Mouse (Mus musculus) ES-E14 (cell line): Measurements from ENCODE around the gene Eif2b1. TPM values are rescaled to one million over a fixed set of nuclear protein-coding genes. Genes with fewer than 3 reads are reported as not detected.

Source experiments
- DNase-seq: peaks from one replicate; pipeline ENCODE4 v3.0.0-alpha.2; 2013; ENCODE audit warnings: low read depth, low spot score
- H3K27ac ChIP-seq: 2 replicates; pipeline ENCODE4 v1.5.1; 2012; ENCODE audit warnings: low read depth, mild to moderate bottlenecking, low read length, moderate library complexity, mixed read lengths; ENCODE audit not compliant: poor library complexity, insufficient read depth, severe bottlenecking
- H3K36me3 ChIP-seq: 2 replicates; pipeline ENCODE4 v1.6.1; 2012; ENCODE audit warnings: mild to moderate bottlenecking, low read length, moderate library complexity, mixed read lengths; ENCODE audit not compliant: control insufficient read depth, poor library complexity, insufficient read depth, severe bottlenecking
- H3K4me1 ChIP-seq, 2 experiments: fragments of 150-350 bp in 1 of 2; sonication (generic) in 1 of 2; 2 replicates each; pipeline ENCODE4 v1.6.1; 2012; ENCODE audit warnings: low read length in 2 of 2, mild to moderate bottlenecking in 1 of 2, mixed read lengths in 1 of 2; ENCODE audit not compliant: control insufficient read depth in 2 of 2, insufficient read depth in 2 of 2, poor library complexity in 1 of 2
- H3K4me3 ChIP-seq, 2 experiments: fragments of 150-350 bp in 1 of 2; sonication (generic) in 1 of 2; 2 replicates each; pipeline ENCODE4 v1.5.1; 2012; ENCODE audit warnings: low read length in 2 of 2, low read depth in 1 of 2, mild to moderate bottlenecking in 1 of 2, mixed read lengths in 1 of 2; ENCODE audit not compliant: insufficient read depth in 1 of 2, poor library complexity in 1 of 2, severe bottlenecking in 1 of 2
- H3K9ac ChIP-seq: 2 replicates; pipeline ENCODE4 v1.6.1; 2012; ENCODE audit warnings: low read depth, mild to moderate bottlenecking, low read length, mixed read lengths; ENCODE audit not compliant: poor library complexity, insufficient read depth, severe bottlenecking
- H3K9me3 ChIP-seq: fragments of 150-350 bp; sonication (generic); 2 replicates; pipeline ENCODE4 v1.6.1; 2012; ENCODE audit warnings: low read depth, mild to moderate bottlenecking, low read length; ENCODE audit not compliant: control insufficient read depth, insufficient read depth
- CHD2 ChIP-seq: IDR thresholded peaks from 2 replicates; pipeline ENCODE4 v1.6.1; 2014; ENCODE audit warnings: mild to moderate bottlenecking, low read depth, low read length, inconsistent platforms
- HCFC1 ChIP-seq: IDR thresholded peaks from 2 replicates; pipeline ENCODE4 v1.6.1; 2012; ENCODE audit warnings: low read length, inconsistent platforms, borderline replicate concordance; ENCODE audit not compliant: insufficient read depth
- MAFK ChIP-seq: IDR thresholded peaks from 2 replicates; pipeline ENCODE4 v1.6.1; 2014; ENCODE audit warnings: mild to moderate bottlenecking, low read depth, low read length, inconsistent platforms; ENCODE audit not compliant: insufficient read depth
- ZC3H11A ChIP-seq: IDR thresholded peaks from 2 replicates; pipeline ENCODE4 v1.6.1; 2012; ENCODE audit warnings: low read depth, mild to moderate bottlenecking, inconsistent platforms, low read length, borderline replicate concordance
- ZNF384 ChIP-seq: IDR thresholded peaks from 2 replicates; pipeline ENCODE4 v1.6.1; 2012; ENCODE audit warnings: low read depth, low read length, inconsistent platforms
- in situ Hi-C, 2 experiments: fragments of 600-800 bp; cut with MboI; formaldehyde crosslinking; loops; one replicate each; pipeline ENCODE4 v1.15.1; 2025; ENCODE audit warnings: low sequenced_read_pairs in 2 of 2, inconsistent platforms in 1 of 2; ENCODE audit not compliant: unreplicated experiment in 2 of 2
- total RNA-seq: library from RNA; depleted of rRNA; stranded (reverse); fragments of 300-350 nt; gene quantifications from 2 replicates; pipeline ENCODE4 v1.2.3, GENCODE M21; 2012; rRNA removed

Eif2b1 gene
- total RNA-seq, 1 experiment, result 60.4 TPM

DNA sequence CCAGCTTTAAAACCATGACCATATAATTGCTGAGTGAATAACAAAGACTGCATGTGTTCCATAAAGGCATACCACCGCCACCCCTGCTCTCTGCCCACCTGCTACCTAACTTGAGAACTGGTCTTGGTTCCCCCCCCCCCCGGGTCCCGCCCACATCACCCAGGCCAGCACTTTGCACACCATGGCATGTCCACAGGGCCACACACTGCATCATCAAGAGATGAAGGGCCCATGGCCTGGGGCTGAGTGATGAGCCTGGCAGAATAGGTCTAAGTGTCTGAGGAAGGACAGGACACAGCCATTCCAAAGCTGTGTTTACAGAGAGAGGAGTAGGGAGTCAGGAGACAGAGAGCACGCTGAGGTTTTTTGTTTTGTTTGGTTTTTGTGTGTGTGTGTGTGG, 50.6 kb downstream of the Eif2b1 start:
- Histone ChIP-seq H3K9me3 (no peaks in the 10 kb centered on the region), H3K4me3 (no peak overlapping the region), H3K27ac (no peak overlapping the region), H3K9ac (no peak overlapping the region), H3K4me1 (peaks cover 4 to 11% of the 10 kb centered on the region in 2 experiments; a peak in 3 of 4 replicates), H3K36me3 (no peaks in the 10 kb centered on the region)
- no peak for DNase-seq
- TF ChIP-seq ZNF384 (no peak), CHD2 (no peak), MAFK (no peak), HCFC1 (no peak), ZC3H11A (no peak)
- in situ Hi-C loops, result no loop called here

DNA sequence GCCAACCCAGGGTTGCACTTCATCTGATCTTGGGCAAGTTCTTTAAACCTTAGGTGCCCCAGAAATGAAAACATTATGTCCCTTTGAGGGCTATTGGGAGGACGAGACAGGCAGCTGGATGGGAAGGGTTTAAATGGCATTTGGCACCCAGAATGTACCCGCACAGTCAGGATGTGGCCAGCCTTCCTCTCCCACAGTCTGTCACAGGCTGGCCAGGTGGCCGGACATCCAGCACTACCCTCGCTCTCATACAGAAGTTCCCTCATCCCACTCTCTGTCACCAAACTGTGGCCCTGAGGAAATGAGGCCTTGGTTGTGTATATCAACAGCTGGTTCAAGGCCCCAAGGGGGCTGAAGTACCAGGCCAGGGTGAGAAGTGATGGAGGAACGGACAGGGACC, 54.0 kb downstream of the Eif2b1 start:
- TF ChIP-seq HCFC1 (no peak), MAFK (no peak), CHD2 (no peak), ZNF384 (no peak), ZC3H11A (no peak)
- no peak for DNase-seq
- peaks cover 4 to 9% of the 10 kb centered on the region in 2 experiments; a peak in 3 of 4 replicates for H3K4me1 ChIP-seq
- H3K9me3 ChIP-seq, result no peaks in the 10 kb centered on the region
- no peak overlapping the region for H3K4me3 ChIP-seq
- H3K36me3 ChIP-seq, result peaks cover 4% of the 10 kb centered on the region; the same call in 1 of the 2 replicates
- H3K27ac ChIP-seq, result no peak overlapping the region
- in situ Hi-C loops, result no loop called here
- no peak overlapping the region for H3K9ac ChIP-seq

DNA sequence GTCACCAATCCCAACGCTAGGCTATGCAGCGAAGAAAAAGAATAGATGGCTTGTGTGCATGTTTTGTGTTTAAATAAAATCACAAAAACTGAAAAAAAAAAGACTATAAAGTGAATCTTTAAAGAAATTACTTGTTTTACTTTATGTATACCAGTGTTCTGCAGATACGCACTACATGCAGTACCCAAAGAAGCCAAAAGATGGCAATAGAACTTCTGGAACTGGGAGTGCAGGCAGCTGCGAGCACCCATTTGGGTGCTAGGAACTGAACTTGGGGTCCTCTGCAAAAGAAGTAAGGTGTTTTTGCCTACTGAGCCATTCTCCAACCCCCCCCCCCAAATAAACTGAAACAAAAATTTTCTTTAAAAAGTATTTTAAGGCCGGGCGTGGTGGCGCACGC, 55.9 kb downstream of the Eif2b1 start:
- in situ Hi-C loops, result no loop called here
- no peak overlapping the region for H3K4me3 ChIP-seq
- H3K27ac ChIP-seq, result no peak overlapping the region
- H3K9me3 ChIP-seq, result no peaks in the 10 kb centered on the region
- no peak overlapping the region for H3K9ac ChIP-seq
- peaks cover 0 to under 1% of the 10 kb centered on the region in 2 experiments; a peak in 1 of 4 replicates for H3K4me1 ChIP-seq
- peaks cover 4% of the 10 kb centered on the region; the same call in 1 of the 2 replicates for H3K36me3 ChIP-seq
- TF ChIP-seq CHD2 (no peak), HCFC1 (no peak), MAFK (no peak), ZC3H11A (no peak), ZNF384 (no peak)
- DNase-seq, result no peak

DNA sequence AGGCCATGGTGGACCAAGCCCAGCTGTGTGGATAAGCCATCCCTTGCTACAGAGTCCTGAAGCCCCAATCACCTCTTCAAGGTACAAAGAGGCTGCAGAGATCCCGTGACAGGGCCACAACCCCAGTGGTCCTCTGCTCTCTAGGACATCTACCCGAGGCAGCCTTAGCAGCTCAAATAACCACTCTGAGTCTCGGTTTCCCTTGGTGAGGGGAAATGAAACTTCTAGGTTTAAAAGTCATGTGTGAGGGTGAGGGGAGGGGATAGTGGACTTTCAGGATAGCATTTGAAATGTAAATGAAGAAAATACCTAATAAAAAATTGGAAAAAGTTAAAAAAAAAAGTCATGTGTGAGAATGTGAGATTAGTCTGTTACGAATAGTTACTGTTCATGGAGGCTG, 57.3 kb downstream of the Eif2b1 start:
- peaks cover 4% of the 10 kb centered on the region; the same call in 1 of the 2 replicates for H3K36me3 ChIP-seq
- no peak for TF ChIP-seq ZC3H11A
- TF ChIP-seq HCFC1, result no peak
- in situ Hi-C loops, result no loop called here

More for the DNA sequence above, 57.3 kb downstream of the Eif2b1 start:
- Histone ChIP-seq H3K9ac (no peak overlapping the region), H3K4me1 (no peaks in the 10 kb centered on the region), H3K27ac (no peak overlapping the region), H3K4me3 (no peak overlapping the region), H3K9me3 (no peaks in the 10 kb centered on the region)
- no peak for DNase-seq

Other genes with a start within 250 kb of the Eif2b1 start
- 146 and 156 TPM in 2 replicates for gene Cdk2ap1, start 216.0 kb downstream of the Eif2b1 start, total RNA-seq
- gene Sbno1, start 153.1 kb downstream of the Eif2b1 start, total RNA-seq, result 86.4 and 95.2 TPM in 2 replicates
- 62.6 and 69.8 TPM in 2 replicates for gene Kmt5a, start 139.2 kb downstream of the Eif2b1 start, total RNA-seq
- 7.3 and 8.9 TPM in 2 replicates for gene Rilpl2, start 100.8 kb downstream of the Eif2b1 start, total RNA-seq
- 7.5 and 10.6 TPM in 2 replicates for gene Snrnp35, start 96.0 kb downstream of the Eif2b1 start, total RNA-seq
- 8.6 and 10.1 TPM in 2 replicates for gene Rilpl1, start 47.7 kb downstream of the Eif2b1 start, total RNA-seq
- gene Tmed2, start 38.4 kb downstream of the Eif2b1 start, total RNA-seq, result 212 and 224 TPM in 2 replicates
- gene Ddx55, start 26.3 kb downstream of the Eif2b1 start, total RNA-seq, result 22.8 and 30.7 TPM in 2 replicates
- 71.5 and 74.1 TPM in 2 replicates for gene Gtf2h3, start within 50 bp of the Eif2b1 start, total RNA-seq
- gene Atp6v0a2, start 49.4 kb upstream of the Eif2b1 start, total RNA-seq, result 24.5 and 29.7 TPM in 2 replicates
- gene Dnah10, start 146.0 kb upstream of the Eif2b1 start, total RNA-seq, result 1.7 and 2.3 TPM in 2 replicates